Mouse (Mus musculus) Muller cell, postnatal 12 days (primary cell): ENCODE results near the gene Krt76.

Source experiments
- DNase-seq: peaks from one replicate; pipeline ENCODE4 v3.0.0-alpha.2; 2015; ENCODE audit errors: inconsistent ontology term

Krt76 gene

DNA sequence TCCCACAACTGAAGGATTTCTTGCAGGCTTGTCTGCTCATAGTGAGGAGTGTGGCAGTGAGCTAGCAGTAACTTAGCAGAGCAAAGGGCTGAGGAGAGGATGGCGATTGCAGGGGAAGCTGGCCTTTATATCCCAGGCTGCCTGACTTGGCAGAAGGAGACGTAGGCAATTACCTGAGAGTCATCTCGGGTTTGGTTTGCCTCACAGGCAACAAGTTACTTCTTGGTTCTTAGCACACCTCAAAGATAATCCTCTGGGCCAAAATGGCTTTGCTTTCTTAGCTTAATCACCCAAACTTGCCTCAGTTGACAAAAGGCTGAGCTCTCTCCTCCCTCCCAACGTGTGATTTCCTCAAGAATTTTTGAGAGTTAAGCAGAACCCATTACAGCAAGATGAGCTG is at the start of gene Krt76:
Krt76 (minus strand) TSS at position 101 of the 400 bp plus-strand sequence.
- DNase-seq, result no peak

DNA sequence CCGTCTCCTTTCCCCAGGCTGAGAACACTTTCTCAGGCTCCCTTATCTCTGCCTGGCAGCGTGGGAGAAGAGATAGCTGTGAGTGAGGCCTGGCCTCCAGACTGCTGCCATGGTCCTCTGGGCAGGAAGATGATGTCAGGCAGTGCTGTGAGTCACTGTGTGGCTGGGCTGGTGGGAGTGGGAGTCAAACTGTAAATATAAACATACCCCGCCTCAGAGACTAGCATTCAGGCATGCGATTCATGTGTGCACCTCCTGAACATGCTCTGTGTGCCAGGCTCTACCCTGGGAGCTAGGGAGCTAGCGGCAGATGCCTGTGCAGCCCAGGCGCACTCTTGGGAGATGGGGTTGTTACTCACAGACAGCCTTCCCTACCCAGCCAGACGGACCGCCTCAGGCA is 49.2 kb upstream of the Krt76 start:
- DNase-seq, result peak; percentile 18

DNA sequence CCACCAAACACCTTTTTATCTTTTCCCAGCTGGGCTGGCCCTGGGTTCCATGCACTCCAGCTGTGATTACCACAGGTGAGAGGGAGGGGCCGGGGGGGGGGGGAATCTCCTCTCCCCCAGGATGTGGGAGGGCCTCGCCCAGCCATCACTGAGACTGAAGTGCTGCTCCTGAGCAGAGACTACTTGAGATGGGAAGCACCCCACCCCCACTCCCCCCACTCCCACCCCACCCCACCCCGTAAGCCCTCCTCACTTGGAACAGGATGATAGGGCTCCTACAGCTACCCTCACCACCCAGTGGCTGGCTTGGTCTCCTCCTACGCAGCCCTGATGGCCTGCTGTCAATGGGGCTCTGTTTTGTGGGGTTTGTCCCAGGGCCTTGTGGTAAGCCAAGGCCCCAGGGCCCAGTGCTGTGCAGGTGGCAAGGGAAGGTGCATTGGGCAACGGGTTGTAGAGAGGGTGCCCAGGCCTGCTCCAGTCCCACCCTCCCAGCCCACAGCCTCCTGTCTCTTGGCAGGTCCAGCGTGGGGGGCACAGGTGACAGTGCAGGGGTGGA is 47.6 kb upstream of the Krt76 start, which contains the start of gene Krt79:
Krt79 (minus strand) TSS at position 51 of the 556 bp plus-strand sequence.
- DNase-seq, result no peak

DNA sequence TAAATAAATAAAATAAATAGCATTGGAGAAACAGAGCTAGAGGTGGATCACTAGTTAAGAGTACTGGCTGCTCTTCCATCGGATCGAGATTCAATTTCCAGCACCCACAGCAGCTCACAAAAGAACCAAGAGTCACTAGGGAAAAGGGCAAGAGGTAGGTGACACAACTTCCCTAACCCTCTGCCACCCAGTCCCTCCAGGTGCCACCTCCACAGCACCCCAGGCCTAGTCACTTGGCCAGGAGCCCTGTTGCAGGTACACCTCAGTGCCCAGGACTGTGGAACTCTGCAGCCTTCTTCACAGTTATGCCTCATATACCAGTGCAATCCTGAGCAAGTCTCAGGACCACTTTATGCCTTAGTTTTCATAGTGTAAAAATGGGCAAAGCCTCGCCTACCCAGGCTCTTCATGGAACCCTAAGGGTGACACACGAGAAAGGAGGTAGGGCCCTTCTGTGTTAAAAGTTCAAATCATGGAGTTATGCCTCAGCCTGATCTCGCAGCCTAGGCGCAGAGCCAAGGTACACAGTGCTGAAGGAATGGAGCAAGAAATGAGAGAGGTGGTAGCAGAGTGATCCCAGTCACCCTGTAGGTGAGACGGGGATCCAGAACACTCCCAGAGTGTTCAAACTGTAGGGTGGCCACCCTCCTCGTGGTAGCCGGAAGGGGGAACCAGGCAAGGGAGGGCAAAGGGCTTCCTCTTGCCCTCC is 46.0 kb upstream of the Krt76 start:
- no peak for DNase-seq

DNA sequence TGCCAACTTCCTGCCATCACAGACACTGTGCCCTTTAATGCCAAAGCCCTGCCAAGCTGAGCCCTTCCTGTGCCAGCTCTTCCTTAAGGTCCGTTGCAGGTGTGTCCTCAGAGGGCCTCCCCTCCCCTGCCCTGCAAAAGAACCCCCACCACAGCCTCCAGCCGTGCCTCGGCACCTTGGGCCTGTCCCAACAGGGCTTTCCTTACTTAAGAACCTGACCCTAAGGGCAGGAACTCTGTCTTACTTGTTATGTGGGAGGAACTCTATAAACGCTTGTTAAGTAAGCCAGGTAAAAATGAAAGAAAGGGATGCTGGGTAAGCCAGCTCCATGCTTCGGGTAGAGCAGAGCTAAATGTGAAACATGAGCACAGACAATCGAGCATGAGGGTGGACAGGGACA is 40.3 kb upstream of the Krt76 start:
- DNase-seq, result no peak

DNA sequence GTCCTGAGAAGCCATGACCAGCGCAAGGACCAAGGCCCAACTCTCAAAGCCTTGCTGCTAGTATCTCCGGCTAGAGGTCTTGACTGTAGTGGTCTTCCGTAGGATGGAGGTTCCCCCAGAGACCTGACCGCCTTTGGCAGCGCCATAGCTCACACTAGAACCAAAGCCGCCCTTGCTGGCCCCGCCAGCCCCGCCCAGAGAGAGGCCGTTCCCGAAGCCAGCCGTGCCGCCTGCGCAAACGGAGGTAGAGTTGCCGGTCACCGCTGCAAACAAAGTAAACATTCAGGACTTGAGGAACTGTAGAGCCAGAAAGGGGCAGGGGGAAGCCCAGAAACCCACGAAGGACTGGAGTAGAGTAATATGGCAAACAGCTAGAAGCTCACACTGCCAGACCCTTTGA is 36.9 kb upstream of the Krt76 start:
- DNase-seq, result no peak

DNA sequence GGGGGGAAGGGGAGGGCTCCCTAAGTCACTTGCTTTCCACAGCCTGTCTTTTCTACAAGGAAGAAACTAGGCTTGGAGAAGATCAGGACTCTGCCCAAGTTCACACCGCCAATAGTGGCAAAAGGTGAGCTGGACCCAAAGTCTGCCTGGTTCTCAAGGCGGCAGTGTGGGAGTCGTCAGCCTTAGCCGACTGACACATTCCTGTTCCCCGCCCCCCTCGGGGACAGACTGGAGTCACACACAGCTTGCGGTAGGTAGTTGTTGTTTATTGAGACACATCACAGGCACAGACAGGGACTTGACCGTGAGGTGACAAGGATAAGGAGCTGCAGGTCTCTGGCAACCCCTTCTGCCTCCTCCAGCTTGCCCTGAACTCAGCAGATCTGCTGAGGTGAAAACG is 36.4 kb upstream of the Krt76 start:
- DNase-seq, result no peak

DNA sequence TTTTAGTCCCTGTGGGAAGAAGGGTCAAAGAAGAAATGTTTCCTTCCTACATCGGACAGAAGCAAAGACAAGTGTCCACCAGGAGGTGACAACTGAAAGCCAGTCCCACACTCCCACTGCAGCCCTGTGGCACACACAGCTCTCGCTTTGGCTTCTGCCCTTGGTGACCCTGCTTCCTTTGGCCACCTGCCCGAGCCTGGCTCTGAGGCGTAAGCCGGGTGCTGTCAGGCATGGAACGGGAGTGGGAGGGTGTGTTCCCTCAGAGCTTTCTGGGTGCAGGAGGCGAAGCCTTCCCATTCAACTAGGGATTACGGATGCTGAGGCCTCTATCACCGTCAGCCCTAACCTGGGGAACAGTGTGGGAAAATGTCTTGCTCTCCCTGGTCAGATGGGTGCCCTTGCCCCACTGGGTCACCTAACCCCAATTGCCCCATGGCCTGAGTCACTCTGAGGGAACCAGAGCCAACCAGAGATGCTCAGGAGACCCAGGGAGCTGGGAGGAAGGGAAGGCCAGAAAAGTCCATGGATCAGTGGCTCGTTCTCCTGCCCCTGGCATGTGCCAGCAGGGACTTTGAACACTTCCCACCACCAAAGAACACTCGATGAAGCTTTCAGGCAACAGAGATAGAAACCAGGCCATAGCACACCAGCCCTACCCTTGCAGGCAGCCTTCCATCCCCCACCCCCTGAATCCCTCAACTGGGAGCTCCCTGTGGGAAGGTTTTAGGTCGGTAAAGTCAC is 34.8 kb upstream of the Krt76 start:
- no peak for DNase-seq

DNA sequence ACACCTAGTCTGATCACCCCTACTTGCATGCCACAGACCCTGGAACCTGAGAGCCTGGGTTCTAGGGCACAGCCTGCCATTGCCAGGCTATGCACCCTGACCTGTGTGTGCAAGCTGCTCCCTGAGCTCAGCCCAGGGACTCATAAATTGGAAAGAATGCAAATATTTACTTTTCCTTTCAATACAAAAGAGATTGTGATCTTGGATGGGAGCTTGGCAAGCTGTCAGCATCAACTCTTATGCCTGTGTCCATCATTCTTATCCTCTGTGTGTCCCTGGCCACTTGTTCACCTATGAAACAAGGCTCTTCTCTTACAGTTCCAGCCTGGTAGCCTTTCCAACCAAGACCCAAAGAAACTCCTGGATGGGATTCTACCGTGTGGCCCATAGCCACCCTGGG is 32.3 kb upstream of the Krt76 start:
- DNase-seq, result no peak

DNA sequence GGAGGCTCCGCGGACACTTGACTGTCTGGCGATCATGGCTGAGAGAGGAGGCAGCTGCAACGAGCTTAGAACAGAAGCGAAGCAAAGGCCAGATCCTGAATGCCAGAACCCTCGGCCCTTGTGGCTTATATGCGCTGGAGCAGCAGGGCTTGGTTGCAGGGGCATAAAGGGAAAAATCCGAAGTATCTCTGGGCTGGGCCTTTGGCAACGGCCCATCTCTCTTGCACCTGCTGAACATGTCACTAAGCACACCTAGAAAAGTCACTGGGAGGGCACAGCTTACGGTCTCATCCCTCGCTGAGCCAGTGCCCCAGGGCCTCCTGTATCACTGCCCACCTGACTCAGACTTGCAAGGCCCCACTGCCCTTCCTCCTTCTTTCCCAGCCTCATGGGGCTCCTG is 31.9 kb upstream of the Krt76 start, which contains the start of gene Krt4:
Krt4 (minus strand) TSS at position 101 of the 400 bp plus-strand sequence.
- DNase-seq, result no peak

DNA sequence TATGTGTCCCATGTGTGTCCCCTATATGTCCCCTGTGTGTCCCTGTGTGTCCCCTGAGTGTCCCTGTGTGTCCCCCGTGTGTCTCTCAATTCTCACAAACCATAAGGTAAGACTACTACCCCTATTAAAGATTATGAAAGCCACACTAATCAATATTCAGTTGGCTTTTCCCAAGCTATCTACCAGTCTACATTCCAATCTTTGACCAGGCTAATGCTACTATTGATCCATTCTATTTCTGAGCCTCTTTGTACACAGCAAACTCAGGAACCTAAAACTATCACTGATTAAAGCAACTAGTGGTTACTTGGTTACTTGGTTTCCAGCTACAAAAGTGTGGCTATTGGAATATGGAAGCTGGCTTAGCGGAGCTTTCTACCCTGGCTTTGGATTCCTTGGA is 29.6 kb upstream of the Krt76 start:
- DNase-seq, result no peak

DNA sequence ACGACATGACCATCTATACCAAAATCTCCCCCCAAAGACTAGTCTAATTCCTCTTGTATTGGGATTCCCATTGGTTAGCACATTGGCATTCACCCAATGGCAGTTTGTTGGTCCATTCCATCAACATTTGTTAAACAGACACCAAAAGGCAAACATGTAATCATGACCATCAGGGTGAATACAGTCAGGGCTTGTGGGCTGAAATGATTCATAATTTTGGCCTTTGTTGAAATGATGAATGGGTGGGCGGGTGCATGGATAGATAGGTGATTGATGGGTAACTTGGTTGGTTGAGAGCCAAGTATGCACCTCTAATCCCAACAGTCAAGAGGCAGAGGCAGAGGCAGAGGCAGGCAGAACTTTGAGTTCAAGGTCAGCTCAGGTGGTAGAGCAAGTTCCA is 23.4 kb upstream of the Krt76 start:
- peak; percentile 57 for DNase-seq

DNA sequence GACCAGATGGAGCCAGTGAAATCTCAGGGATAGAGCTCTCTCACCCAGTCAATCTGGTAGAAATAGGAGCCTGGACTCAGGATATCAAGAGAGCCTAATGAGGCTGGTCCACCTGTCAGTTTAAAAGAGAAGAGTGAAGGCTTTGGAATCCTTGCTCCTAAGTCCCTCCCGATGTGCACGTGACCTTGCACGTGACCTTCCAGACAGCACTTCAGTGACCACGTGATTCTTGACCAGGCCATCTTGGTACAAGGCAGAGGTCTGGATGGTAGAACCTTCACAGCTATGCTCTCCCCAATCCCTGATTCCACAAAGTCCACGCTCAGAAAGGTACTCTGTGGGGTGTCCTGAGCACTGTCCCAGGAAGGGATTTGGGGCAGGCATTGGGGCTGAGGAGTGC is 12.1 kb upstream of the Krt76 start:
- DNase-seq, result no peak

DNA sequence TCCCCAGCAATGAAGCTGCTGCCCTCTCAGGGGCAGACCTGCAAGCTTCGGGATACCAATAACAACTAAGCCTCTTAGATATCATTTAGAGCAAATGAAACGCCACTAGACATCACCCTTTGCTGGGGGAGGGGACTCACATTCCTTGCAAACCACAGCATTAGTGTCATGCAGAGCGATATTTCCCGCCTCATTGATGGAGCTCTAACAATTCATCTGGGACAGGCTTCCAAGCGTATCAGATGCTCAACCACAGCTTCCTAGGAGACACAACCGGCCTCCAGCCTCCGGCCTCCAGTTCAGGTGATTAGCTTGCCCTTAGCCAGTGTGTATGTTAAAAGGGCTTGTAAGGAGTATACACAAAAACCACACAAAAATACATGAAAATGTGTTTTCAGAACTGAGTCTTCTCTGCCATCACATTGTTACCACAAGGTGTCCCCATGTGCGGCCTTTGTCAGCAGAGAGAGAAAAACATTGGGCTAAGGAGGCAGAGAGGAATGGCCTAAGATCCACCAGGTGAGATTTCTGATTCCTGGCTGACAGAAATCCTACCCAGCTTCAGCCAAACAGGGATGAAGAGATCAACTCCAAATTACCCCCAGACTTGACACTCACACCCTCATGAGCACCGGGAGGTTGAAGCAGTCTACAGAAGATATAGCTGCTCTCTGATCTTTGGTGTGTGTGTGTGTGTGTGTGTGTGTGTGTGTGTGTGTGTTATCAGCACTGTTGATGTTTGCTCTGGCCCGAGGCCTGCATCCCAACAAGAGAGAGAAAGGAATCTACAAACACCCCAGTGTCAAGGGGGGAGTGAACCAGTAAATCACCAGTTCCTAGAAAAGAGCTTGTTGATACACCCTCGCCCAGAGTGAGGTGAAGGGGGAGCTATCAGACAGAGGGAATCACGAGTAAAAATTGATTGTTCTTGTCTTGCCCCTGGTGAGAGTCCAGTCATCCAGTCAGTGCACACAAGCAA is 9.7 kb upstream of the Krt76 start:
- DNase-seq, result peak; percentile 75

DNA sequence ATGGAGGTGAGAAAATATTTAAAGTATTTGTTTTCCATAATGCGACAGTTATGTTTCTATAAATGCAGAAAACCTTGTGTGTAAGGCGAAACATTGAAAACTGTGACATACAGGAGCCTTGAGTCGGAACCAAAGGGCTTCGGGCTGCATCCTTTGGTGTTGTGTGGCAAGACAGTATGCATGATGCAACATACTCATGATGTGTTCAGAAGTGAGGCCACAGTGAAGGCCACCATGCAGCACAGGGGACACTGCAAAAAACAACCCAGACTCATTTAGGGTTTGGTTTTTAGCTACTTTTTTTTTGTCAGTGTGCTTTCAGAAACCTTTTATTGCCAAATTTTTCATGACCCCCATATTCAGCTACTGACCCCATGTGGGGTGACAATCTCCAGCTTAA is 2.5 kb upstream of the Krt76 start:
- DNase-seq, result no peak

DNA sequence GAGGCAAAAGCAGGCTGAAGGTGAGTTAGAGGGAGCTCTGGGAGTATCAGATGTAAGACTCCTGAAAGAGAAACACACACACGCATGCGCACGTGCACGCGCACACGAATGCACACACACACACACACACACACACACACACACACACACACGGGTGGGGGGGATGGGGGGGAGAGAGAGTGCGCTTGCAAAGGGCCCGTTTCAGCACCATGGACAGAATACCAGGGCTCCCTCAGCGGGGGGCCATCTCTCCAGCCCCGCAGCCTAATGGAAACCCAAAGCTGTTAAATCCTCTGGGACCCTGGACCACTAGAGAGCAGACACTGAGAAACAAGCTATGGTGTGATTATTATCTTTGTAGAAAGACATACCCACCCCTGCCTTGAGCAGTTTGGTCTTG is 12.9 kb downstream of the Krt76 start:
- DNase-seq, result peak; percentile 16

DNA sequence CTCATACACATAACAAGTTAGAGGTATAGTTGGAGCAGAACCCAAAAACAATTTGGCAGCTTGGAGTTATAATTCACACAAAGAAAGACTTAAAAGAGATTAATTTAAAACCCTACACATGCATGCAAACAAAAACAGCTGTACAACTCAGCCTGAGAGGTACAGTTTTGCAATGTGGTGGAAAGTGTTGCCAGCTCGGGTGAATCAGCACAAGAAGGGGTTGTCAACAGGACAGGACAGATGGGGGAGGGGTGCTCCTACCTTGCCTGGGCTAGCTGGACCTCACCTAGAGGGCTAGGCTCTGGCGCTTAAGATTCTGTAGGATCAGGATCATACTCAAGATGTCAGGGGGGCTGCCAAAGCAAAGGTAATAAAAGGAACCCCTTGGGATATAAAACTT is 14.7 kb downstream of the Krt76 start:
- DNase-seq, result no peak

DNA sequence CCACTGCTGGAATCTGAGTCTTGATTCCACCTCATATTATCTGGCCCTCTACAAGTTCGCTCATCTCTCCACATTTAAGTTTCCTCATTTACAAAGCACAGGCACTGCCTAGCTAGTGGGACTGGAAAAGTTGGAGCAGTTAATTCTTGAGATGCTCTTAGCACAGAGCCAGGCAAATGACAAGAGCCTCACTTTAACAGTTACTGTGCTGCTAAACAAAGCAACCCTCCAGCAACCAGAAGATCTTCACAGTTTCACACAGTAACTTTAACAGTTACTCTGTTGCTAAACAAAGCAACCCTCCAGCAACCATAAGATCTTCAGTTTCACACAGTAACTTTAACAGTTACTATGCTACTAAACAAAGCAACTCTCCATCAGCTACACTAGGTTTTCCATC is 18.3 kb downstream of the Krt76 start:
- no peak for DNase-seq

DNA sequence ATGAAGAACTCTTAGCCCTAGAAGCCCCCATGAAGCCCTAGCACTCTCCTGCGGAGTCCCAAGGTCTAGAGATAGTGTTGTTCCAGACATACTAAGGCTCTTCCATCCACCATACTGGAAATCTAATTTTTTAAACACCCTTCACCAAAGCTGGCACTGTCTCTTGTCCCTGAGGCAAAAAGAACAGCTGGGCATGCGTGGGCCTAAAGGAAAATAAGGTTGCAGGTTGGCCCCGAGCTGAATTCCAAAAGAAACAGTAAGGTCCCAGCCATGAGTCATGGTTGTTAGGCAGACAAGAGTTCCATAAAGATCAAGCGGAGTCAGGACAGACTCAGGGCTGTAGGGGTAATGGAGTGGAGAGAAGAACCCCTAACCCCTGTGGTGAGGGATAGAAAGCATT is 19.5 kb downstream of the Krt76 start:
- no peak for DNase-seq

DNA sequence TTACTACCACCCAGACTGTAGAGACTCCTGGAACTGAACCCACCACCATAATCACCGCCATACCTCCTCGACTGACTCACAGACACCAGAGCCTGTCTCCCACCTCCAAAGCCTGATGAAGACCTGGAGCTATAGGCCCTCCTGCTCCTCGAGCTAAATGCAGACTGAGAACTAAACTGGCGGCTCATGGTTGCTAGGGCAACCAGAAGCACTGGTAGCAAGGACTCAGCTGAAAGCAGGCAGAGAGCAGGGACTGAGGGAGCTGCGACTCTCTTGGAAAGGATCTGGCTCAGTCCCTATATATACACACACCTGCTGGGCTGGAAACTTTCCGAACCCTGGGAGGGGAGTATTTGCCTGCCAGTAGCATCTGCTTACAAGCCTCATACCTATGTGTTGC is 23.3 kb downstream of the Krt76 start, which contains the start of gene Krt77:
Krt77 (minus strand) TSS at position 275 of the 400 bp plus-strand sequence.
- no peak for DNase-seq

DNA sequence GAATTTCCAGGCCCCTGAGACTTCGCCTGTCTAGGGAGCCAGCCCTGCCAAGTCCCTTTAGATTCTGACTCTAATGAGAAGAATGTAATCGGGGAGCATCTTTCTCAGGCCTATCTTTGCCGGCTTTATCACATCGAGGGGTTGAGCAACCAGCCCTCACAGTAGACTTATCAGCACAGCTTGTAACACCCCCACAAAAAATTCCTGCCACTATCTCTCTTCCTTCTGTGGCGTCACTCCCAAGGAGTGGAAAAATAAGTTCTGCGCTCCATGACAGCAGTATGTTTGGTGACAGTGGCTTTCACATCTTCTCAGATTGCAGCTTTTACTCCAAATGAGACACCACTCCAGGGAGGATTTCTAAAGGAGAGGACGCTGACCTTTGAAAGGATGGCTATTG is 26.0 kb downstream of the Krt76 start:
- DNase-seq, result no peak
